Mouse (Mus musculus): ENCODE results near the gene Gm10800. TPM values are rescaled to one million over a fixed set of nuclear protein-coding genes. Genes with fewer than 3 reads are reported as not detected.
"Not testable (repeated sequence)": the region's sequence is repeated elsewhere in the genome, so short reads cannot be mapped to it uniquely, and the experiment has no call there.

Gene Gm10800
- under 1 TPM in 1 of 2 experiments, not detected in 1; 0.57 TPM for total RNA-seq (2021)
- long read RNA-seq, experiment 1 = 0 reads
- long read RNA-seq, experiment 2 = 0 reads

DNA sequence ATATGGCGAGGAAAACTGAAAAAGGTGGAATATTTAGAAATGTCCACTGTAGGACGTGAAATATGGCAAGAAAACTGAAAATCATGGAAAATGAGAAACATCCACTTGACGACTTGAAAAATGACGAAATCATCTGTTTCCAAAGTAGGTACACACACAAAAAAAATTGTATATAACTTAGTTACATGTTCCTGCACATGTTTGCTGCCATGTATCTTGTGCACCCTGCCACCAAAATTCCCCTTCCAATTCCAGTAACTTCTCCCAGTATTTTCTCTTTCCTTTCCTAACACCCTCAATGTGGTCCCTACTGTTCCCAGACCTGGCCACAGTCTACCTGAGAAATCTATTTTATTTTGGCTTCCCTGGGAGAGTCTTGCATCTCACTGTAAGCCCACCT, at the start of gene Gm10800:
Gene Gm10800 (minus strand): TSS at position 101 of the 400 bp plus-strand sequence.
- DNase-seq (ENCODE audit: low spot score in 2 of 2) = not testable (repeated sequence)

DNA sequence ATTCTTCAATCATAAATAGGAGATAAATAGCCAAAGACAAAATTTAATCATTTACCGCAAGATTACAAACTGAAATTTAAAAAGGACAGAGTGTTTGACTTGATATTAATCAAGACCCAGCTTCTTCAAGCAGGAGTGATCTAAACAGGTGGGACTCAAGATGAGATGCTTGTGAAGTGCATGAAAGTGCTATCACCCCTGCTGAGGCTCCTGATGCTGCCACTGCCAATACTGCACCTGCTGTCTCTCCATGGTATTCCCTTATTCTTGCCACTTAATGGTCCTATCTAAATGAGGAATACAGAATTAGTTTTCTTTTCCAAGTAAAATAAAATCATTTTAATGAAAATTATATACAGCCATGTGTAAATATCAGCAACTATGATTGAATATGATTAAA, 30.4 kb upstream of the Gm10800 start:
- DNase-seq (ENCODE audit: low spot score in 2 of 2) = no peak

DNA sequence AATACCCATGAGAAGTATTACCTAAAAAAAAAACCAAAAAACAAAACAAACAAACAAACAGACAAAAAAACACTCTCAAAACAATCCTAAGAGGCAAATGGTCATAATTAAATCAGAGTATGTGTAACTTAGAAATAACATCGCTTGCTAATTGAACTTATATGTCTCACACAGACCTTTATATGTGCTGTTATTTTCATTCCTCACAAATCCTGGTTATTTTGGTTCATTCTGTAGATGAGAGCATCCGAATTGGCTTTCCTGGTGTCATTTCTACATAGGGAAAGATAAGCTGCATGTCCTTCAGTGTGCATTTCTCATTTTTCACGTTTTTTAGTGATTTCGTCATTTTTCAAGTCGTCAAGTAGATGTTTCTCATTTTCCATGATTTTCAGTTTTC, 5.2 kb downstream of the Gm10800 start, which contains the start of gene Gm10801:
Gene Gm10801 (plus strand): TSS at position 301 of the 400 bp plus-strand sequence.
- not testable (repeated sequence) for DNase-seq (ENCODE audit: low spot score in 2 of 2)

Other genes starting within 250 kb of the Gm10800 start
- gene Gm10801, start 5.1 kb downstream of the Gm10800 start, total RNA-seq (2021) = under 1 TPM in 1 of 2 experiments, not detected in 1; 0.91 TPM

Measured in gastrocnemius, postnatal 4 days (tissue).